Mouse (Mus musculus) lung, postnatal 25 days (tissue): Measurements from ENCODE around the gene Pdia5.
A peak's percentile ranks its signal among the peaks of the same experiment; 100 is the strongest.

Source experiments
- DNase-seq: peaks from one replicate; pipeline ENCODE4 v3.0.0; 2022; ENCODE audit warnings: low spot score

Gene Pdia5

GRCm38 (mm10) chr16:35357449-35357848, 133.2 kb downstream of the Pdia5 start:
- DNase-seq = peak; percentile 49
